Mouse (Mus musculus): ENCODE results near the gene Vps25.

Gene Vps25

GRCm38 (mm10) chr11:101276319-101277070, 23.0 kb downstream of the Vps25 start:
- no peak for DNase-seq (ENCODE audit: low spot score)

GRCm38 (mm10) chr11:101277381-101278222, 24.1 kb downstream of the Vps25 start:
- DNase-seq (ENCODE audit: low spot score), result no peak

- DNase-seq (ENCODE audit: low spot score), result peak; percentile 78
Measured at GRCm38 (mm10) chr11:101278223-101279192, 25.0 kb downstream of the Vps25 start, which contains the start of the genes Cntd1 and Coa3. TSS of gene Cntd1 (plus strand) at chr11:101279012. TSS of gene Coa3 (minus strand) at chr11:101279114.

- no peak for DNase-seq (ENCODE audit: low spot score)
Measured at GRCm38 (mm10) chr11:101279193-101279569, 25.7 kb downstream of the Vps25 start.

GRCm38 (mm10) chr11:101280837-101281236, 27.3 kb downstream of the Vps25 start:
- no peak for DNase-seq (ENCODE audit: low spot score)

- DNase-seq (ENCODE audit: low spot score), result no peak
Measured at GRCm38 (mm10) chr11:101282896-101283295, 29.4 kb downstream of the Vps25 start.

- DNase-seq (ENCODE audit: low spot score), result no peak
Measured at GRCm38 (mm10) chr11:101283805-101284204, 30.3 kb downstream of the Vps25 start.

- DNase-seq (ENCODE audit: low spot score), result peak; percentile 40
Measured at GRCm38 (mm10) chr11:101287306-101287705, 33.8 kb downstream of the Vps25 start.

GRCm38 (mm10) chr11:101291231-101291630, 37.7 kb downstream of the Vps25 start:
- DNase-seq (ENCODE audit: low spot score), result no peak

- DNase-seq (ENCODE audit: low spot score), result no peak
Measured at GRCm38 (mm10) chr11:101295191-101295590, 41.7 kb downstream of the Vps25 start.

- DNase-seq (ENCODE audit: low spot score), result no peak
Measured at GRCm38 (mm10) chr11:101300881-101301280, 47.4 kb downstream of the Vps25 start.

- DNase-seq (ENCODE audit: low spot score), result no peak
Measured at GRCm38 (mm10) chr11:101301299-101302003, 47.9 kb downstream of the Vps25 start.

GRCm38 (mm10) chr11:101302004-101302798, 48.7 kb downstream of the Vps25 start, which contains the start of gene Becn1:
TSS of gene Becn1 (minus strand) at chr11:101302286.
- peak; percentile 94 for DNase-seq (ENCODE audit: low spot score)

GRCm38 (mm10) chr11:101307744-101308143, 54.2 kb downstream of the Vps25 start:
- DNase-seq (ENCODE audit: low spot score), result no peak
